Mouse (Mus musculus): Measurements from ENCODE around the gene Cacng1. TPM values are rescaled to one million over a fixed set of nuclear protein-coding genes. Genes with fewer than 3 reads are reported as not detected.

The Cacng1 gene
- polyA plus RNA-seq, 1 experiment from 2014 or later, result not detected

DNA sequence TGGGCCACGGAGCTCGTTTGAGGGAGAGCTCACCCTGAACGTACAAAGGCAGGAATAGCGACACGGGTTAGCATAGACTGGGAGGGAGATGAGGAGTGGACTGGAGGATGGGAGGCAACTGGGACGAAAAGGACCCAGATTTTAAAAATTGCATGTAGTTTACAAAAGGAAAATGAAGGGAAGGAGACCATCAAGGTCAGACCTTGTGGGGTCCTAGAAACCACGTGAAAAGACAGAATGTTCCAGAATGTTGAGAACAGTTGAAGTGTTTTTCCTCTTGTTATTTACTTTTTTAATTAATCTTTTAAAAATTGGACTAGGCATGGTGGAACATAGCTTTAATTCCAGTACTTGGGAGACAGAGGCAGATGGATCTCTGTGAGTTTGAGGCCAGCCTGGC is 4.7 kb upstream of the Cacng1 start:
- no peaks in the 10 kb centered on the region for H3K4me1 ChIP-seq (replicated peaks; ENCODE audit: control insufficient read depth, insufficient read depth, low read length)
- H3K27ac ChIP-seq (ENCODE audit: low read depth), result no peak overlapping the region
- WGBS, result 86% methylated on average over 7 of the region's 7 CpGs
- no peak for DNase-seq (ENCODE audit: low spot score)
- H3K9me3 ChIP-seq (ENCODE audit: control insufficient read depth, low read length), result 0 out of 2 replicates have a peak, but pooled peaks cover 3% of the 10 kb centered on the region
- ATAC-seq (replicated peaks; ENCODE audit: low FRiP score, low TSS enrichment, low read depth), result no peak
- H3K4me2 ChIP-seq (ENCODE audit: low read length), result no peak overlapping the region
- H3K36me3 ChIP-seq (ENCODE audit: control insufficient read depth, insufficient read depth, low read length), result no peaks in the 10 kb centered on the region
- H3K27me3 ChIP-seq (replicated peaks; ENCODE audit: control insufficient read depth, insufficient read depth, low read length), result no peaks in the 10 kb centered on the region
- no peak overlapping the region for H3K9ac ChIP-seq (ENCODE audit: low read length)
- no peak overlapping the region for H3K4me3 ChIP-seq (ENCODE audit: low read depth, low read length)

DNA sequence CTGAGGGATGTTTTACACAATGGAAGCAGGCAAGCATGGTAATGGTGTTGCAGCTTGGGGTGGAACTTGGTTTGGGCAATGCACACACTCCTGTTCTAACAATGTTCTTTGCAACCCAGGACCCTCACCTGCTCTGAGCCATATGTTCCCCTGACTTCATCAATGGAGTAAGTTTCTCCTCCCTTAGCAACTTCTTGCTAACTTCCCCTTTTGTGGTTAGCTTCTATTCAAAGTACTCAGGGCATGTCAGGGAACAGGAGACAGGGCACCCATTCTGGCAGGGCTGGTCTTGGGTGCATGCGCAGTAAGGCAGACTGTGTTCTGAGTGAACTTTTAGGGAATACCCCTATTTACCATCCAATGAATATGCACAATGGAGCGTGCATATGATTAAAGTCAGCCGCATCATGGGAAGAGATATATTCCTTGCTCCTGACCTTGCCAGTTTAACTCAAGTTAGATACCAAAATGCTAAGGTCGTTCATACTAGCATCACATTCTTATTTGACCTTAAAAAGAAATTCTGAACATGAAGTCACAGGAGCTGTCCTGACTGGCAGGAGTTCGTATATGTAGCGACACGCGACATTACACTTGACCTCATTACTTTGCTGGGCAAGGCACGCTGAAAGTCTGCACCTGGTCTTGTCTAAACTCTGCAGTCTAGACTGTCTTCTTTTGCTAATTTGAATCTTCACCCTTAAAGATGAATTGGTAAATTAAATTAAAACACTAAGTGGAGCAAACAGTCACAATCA is 4.1 kb upstream of the Cacng1 start:
- Histone ChIP-seq H3K9me3 (ENCODE audit: control insufficient read depth, low read length) (0 out of 2 replicates have a peak, but pooled peaks cover 3% of the 10 kb centered on the region), H3K36me3 (ENCODE audit: control insufficient read depth, insufficient read depth, low read length) (no peaks in the 10 kb centered on the region), H3K27me3 (replicated peaks; ENCODE audit: control insufficient read depth, insufficient read depth, low read length) (no peaks in the 10 kb centered on the region), H3K4me3 (ENCODE audit: low read depth, low read length) (no peak overlapping the region), H3K9ac (ENCODE audit: low read length) (no peak overlapping the region), H3K4me1 (replicated peaks; ENCODE audit: control insufficient read depth, insufficient read depth, low read length) (no peaks in the 10 kb centered on the region), H3K27ac (ENCODE audit: low read depth) (no peak overlapping the region), H3K4me2 (ENCODE audit: low read length) (no peak overlapping the region)
- 81% methylated on average over 9 of the region's 9 CpGs for WGBS
- DNase-seq (ENCODE audit: low spot score) (no peak), ATAC-seq (replicated peaks; ENCODE audit: low FRiP score, low TSS enrichment, low read depth) (no peak)

- no peak overlapping the region for H3K9ac ChIP-seq (ENCODE audit: low read length)
- DNase-seq (ENCODE audit: low spot score), result no peak
- H3K9me3 ChIP-seq (ENCODE audit: control insufficient read depth, low read length), result 0 out of 2 replicates have a peak, but pooled peaks cover 3% of the 10 kb centered on the region
- H3K4me3 ChIP-seq (ENCODE audit: low read depth, low read length), result no peak overlapping the region
- 70% methylated on average over 7 of the region's 7 CpGs for WGBS
- H3K4me1 ChIP-seq (replicated peaks; ENCODE audit: control insufficient read depth, insufficient read depth, low read length), result no peaks in the 10 kb centered on the region
- ATAC-seq (replicated peaks; ENCODE audit: low FRiP score, low TSS enrichment, low read depth), result no peak
- no peaks in the 10 kb centered on the region for H3K27me3 ChIP-seq (replicated peaks; ENCODE audit: control insufficient read depth, insufficient read depth, low read length)
- H3K27ac ChIP-seq (ENCODE audit: low read depth), result no peak overlapping the region
- no peaks in the 10 kb centered on the region for H3K36me3 ChIP-seq (ENCODE audit: control insufficient read depth, insufficient read depth, low read length)
- no peak overlapping the region for H3K4me2 ChIP-seq (ENCODE audit: low read length)
Measured at GRCm38 (mm10) chr11:107714368-107714767, 2.0 kb downstream of the Cacng1 start.

- no peak overlapping the region for H3K9ac ChIP-seq (ENCODE audit: low read length)
- 43% methylated on average over 3 of the region's 3 CpGs for WGBS
- DNase-seq (ENCODE audit: low spot score), result no peak
- no peaks in the 10 kb centered on the region for H3K36me3 ChIP-seq (ENCODE audit: control insufficient read depth, insufficient read depth, low read length)
- no peak overlapping the region for H3K4me2 ChIP-seq (ENCODE audit: low read length)
- ATAC-seq (replicated peaks; ENCODE audit: low FRiP score, low TSS enrichment, low read depth), result no peak
- H3K27ac ChIP-seq (ENCODE audit: low read depth), result no peak overlapping the region
- no peaks in the 10 kb centered on the region for H3K4me1 ChIP-seq (replicated peaks; ENCODE audit: control insufficient read depth, insufficient read depth, low read length)
- no peaks in the 10 kb centered on the region for H3K9me3 ChIP-seq (ENCODE audit: control insufficient read depth, low read length)
- H3K27me3 ChIP-seq (replicated peaks; ENCODE audit: control insufficient read depth, insufficient read depth, low read length), result no peaks in the 10 kb centered on the region
- no peak overlapping the region for H3K4me3 ChIP-seq (ENCODE audit: low read depth, low read length)
Measured at GRCm38 (mm10) chr11:107710379-107710778, 5.9 kb downstream of the Cacng1 start.

DNA sequence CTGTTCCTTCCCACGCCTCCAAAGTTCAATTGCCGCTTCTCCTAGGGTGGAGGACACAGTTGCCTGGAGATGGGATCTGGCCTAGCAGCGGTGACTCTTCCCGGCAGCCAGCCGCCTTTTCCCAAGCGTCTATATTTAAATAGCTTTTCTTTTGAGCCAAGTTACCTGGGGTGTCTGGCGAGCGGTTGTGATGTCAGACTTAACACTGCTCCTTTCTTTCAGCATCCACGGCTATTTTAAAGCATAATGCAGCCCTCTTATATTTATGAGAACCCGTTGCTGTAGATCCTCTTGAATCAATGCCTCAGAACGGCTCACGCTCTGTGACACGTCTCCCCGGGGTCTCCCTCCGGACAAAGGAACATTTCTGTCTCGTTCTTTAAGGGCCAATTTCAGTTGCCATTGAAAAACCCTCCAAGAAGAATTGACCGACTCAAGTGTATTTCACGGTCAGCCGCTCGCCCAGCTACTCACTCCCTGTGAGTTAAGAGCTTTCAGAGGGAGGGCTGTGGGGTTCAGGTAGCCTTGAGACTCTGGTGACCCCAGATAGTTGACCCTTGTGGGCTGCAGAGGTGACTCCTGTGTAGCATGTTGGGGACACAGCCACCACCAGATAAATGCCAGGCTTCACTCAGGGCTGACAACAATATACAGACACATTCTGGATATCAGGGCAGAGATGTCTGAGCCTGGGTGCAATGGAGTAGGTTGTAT is 8.3 kb downstream of the Cacng1 start:
- no peak overlapping the region for H3K4me3 ChIP-seq (ENCODE audit: low read depth, low read length)
- no peaks in the 10 kb centered on the region for H3K9me3 ChIP-seq (ENCODE audit: control insufficient read depth, low read length)
- H3K4me2 ChIP-seq (ENCODE audit: low read length), result no peak overlapping the region
- no peak for DNase-seq (ENCODE audit: low spot score)
- WGBS, result 70% methylated on average over 20 of the region's 20 CpGs
- ATAC-seq (replicated peaks; ENCODE audit: low FRiP score, low TSS enrichment, low read depth), result no peak
- H3K27ac ChIP-seq (ENCODE audit: low read depth), result no peak overlapping the region
- H3K9ac ChIP-seq (ENCODE audit: low read length), result no peak overlapping the region
- no peaks in the 10 kb centered on the region for H3K36me3 ChIP-seq (ENCODE audit: control insufficient read depth, insufficient read depth, low read length)
- H3K27me3 ChIP-seq (replicated peaks; ENCODE audit: control insufficient read depth, insufficient read depth, low read length), result no peaks in the 10 kb centered on the region
- no peaks in the 10 kb centered on the region for H3K4me1 ChIP-seq (replicated peaks; ENCODE audit: control insufficient read depth, insufficient read depth, low read length)

- ATAC-seq (replicated peaks; ENCODE audit: low FRiP score, low TSS enrichment, low read depth), result no peak
- H3K4me2 ChIP-seq (ENCODE audit: low read length), result no peak overlapping the region
Measured at GRCm38 (mm10) chr11:107705476-107706074, 10.7 kb downstream of the Cacng1 start.

GRCm38 (mm10) chr11:107705060-107705459 is 11.3 kb downstream of the Cacng1 start:
- no peaks in the 10 kb centered on the region for H3K27me3 ChIP-seq (replicated peaks; ENCODE audit: control insufficient read depth, insufficient read depth, low read length)
- no peak overlapping the region for H3K27ac ChIP-seq (ENCODE audit: low read depth)

More at GRCm38 (mm10) chr11:107705476-107706074, 10.7 kb downstream of the Cacng1 start:
- Histone ChIP-seq H3K27me3 (replicated peaks; ENCODE audit: control insufficient read depth, insufficient read depth, low read length) (no peaks in the 10 kb centered on the region), H3K9me3 (ENCODE audit: control insufficient read depth, low read length) (no peaks in the 10 kb centered on the region), H3K36me3 (ENCODE audit: control insufficient read depth, insufficient read depth, low read length) (no peaks in the 10 kb centered on the region), H3K4me1 (replicated peaks; ENCODE audit: control insufficient read depth, insufficient read depth, low read length) (no peaks in the 10 kb centered on the region), H3K4me3 (ENCODE audit: low read depth, low read length) (no peak overlapping the region), H3K27ac (ENCODE audit: low read depth) (no peak overlapping the region), H3K9ac (ENCODE audit: low read length) (no peak overlapping the region)
- 67% methylated on average over 11 of the region's 11 CpGs for WGBS
- DNase-seq (ENCODE audit: low spot score), result no peak

GRCm38 (mm10) chr11:107703272-107704134 is 12.8 kb downstream of the Cacng1 start:
- Histone ChIP-seq H3K4me1 (replicated peaks; ENCODE audit: control insufficient read depth, insufficient read depth, low read length) (no peaks in the 10 kb centered on the region), H3K36me3 (ENCODE audit: control insufficient read depth, insufficient read depth, low read length) (no peaks in the 10 kb centered on the region), H3K27me3 (replicated peaks; ENCODE audit: control insufficient read depth, insufficient read depth, low read length) (no peaks in the 10 kb centered on the region), H3K9ac (ENCODE audit: low read length) (no peak overlapping the region), H3K27ac (ENCODE audit: low read depth) (no peak overlapping the region), H3K9me3 (ENCODE audit: control insufficient read depth, low read length) (no peaks in the 10 kb centered on the region), H3K4me3 (ENCODE audit: low read depth, low read length) (no peak overlapping the region), H3K4me2 (ENCODE audit: low read length) (no peak overlapping the region)
- 53% methylated on average over 27 of the region's 27 CpGs for WGBS
- no peak for DNase-seq (ENCODE audit: low spot score)
- ATAC-seq (replicated peaks; ENCODE audit: low FRiP score, low TSS enrichment, low read depth), result no peak

More at GRCm38 (mm10) chr11:107705060-107705459, 11.3 kb downstream of the Cacng1 start:
- ATAC-seq (replicated peaks; ENCODE audit: low FRiP score, low TSS enrichment, low read depth) (no peak), DNase-seq (ENCODE audit: low spot score) (no peak)
- Histone ChIP-seq H3K4me3 (ENCODE audit: low read depth, low read length) (no peak overlapping the region), H3K4me2 (ENCODE audit: low read length) (no peak overlapping the region), H3K4me1 (replicated peaks; ENCODE audit: control insufficient read depth, insufficient read depth, low read length) (no peaks in the 10 kb centered on the region), H3K36me3 (ENCODE audit: control insufficient read depth, insufficient read depth, low read length) (no peaks in the 10 kb centered on the region), H3K9ac (ENCODE audit: low read length) (no peak overlapping the region), H3K9me3 (ENCODE audit: control insufficient read depth, low read length) (no peaks in the 10 kb centered on the region)
- WGBS, result 75% methylated on average over 6 of the region's 6 CpGs

All from intestine, embryonic 14.5 days (tissue).